Mouse (Mus musculus) cerebellum, adult 8-10 months (tissue): ENCODE data around the gene Celsr3.

Source experiments
- DNase-seq: peaks from one replicate; pipeline ENCODE4 v3.0.0; 2022

Gene Celsr3

GRCm38 (mm10) chr9:108825820-108826699, at the start of gene Celsr3:
Gene Celsr3, plus strand, starts transcription at chr9:108826320.
- DNase-seq, result peak; percentile 92

- no peak for DNase-seq
Observed at GRCm38 (mm10) chr9:108776614-108777013, 49.5 kb upstream of the Celsr3 start.

GRCm38 (mm10) chr9:108777276-108777675, 48.8 kb upstream of the Celsr3 start:
- no peak for DNase-seq

- DNase-seq, result no peak
Observed at GRCm38 (mm10) chr9:108780959-108781358, 45.2 kb upstream of the Celsr3 start.

- no peak for DNase-seq
Observed at GRCm38 (mm10) chr9:108781891-108782290, 44.2 kb upstream of the Celsr3 start.

GRCm38 (mm10) chr9:108782836-108783547, 43.1 kb upstream of the Celsr3 start:
- DNase-seq, result no peak

GRCm38 (mm10) chr9:108783548-108784463, 42.3 kb upstream of the Celsr3 start, which contains the start of gene Ip6k2:
Gene Ip6k2, plus strand, starts transcription at chr9:108783796.
- peak; percentile 95 for DNase-seq

- DNase-seq, result no peak
Observed at GRCm38 (mm10) chr9:108785416-108785815, 40.7 kb upstream of the Celsr3 start.

GRCm38 (mm10) chr9:108786494-108786893, 39.6 kb upstream of the Celsr3 start:
- no peak for DNase-seq

GRCm38 (mm10) chr9:108787080-108787479, 39.0 kb upstream of the Celsr3 start:
- DNase-seq, result no peak

- no peak for DNase-seq
Observed at GRCm38 (mm10) chr9:108788713-108789112, 37.4 kb upstream of the Celsr3 start.

- no peak for DNase-seq
Observed at GRCm38 (mm10) chr9:108792307-108792706, 33.8 kb upstream of the Celsr3 start.

- DNase-seq, result no peak
Observed at GRCm38 (mm10) chr9:108792730-108793129, 33.4 kb upstream of the Celsr3 start.

GRCm38 (mm10) chr9:108795281-108795680, 30.8 kb upstream of the Celsr3 start:
- DNase-seq, result no peak

- no peak for DNase-seq
Observed at GRCm38 (mm10) chr9:108795762-108796161, 30.4 kb upstream of the Celsr3 start.

GRCm38 (mm10) chr9:108796351-108796981, 29.7 kb upstream of the Celsr3 start:
- no peak for DNase-seq

GRCm38 (mm10) chr9:108797477-108797876, 28.6 kb upstream of the Celsr3 start:
- no peak for DNase-seq

GRCm38 (mm10) chr9:108798508-108799075, 27.5 kb upstream of the Celsr3 start:
- no peak for DNase-seq

- no peak for DNase-seq
Observed at GRCm38 (mm10) chr9:108799564-108799963, 26.6 kb upstream of the Celsr3 start.

GRCm38 (mm10) chr9:108805768-108806167, 20.4 kb upstream of the Celsr3 start:
- DNase-seq, result no peak

GRCm38 (mm10) chr9:108806379-108806778, 19.7 kb upstream of the Celsr3 start:
- no peak for DNase-seq

- no peak for DNase-seq
Observed at GRCm38 (mm10) chr9:108806831-108807230, 19.3 kb upstream of the Celsr3 start.
